Mouse (Mus musculus) heart, embryonic 14.5 days (tissue): ENCODE measurements at regions not wholly inside any gene's neighbourhood (a gene's known extent, or its start where the extent isn't known, plus 50 kb on each side); places are given as distances from the start of the nearest gene placed in this dataset.
A peak's percentile ranks its signal among the peaks of the same experiment; 100 is the strongest.

Experiments used
- ATAC-seq: fragments of 200-750 bp; cut with Nextera tagmentation; 2 replicates; pipeline ENCODE4 v1.8.0; 2017; ENCODE audit warnings: low read depth, moderate TSS enrichment; ENCODE audit not compliant: insufficient number of reproducible peaks, insufficient read depth, low FRiP score
- H3K27ac ChIP-seq, 2 experiments: fragments of 200-500 bp in 1 of 2; fragments of 300-500 bp in 1 of 2; sonication (generic) in 1 of 2; replicated peaks in 1 of 2; 2 replicates each; pipeline ENCODE4 v1.5.1; 2012 to 2014; ENCODE audit warnings: low read depth in 2 of 2, low read length in 2 of 2, control low read depth in 1 of 2, mild to moderate bottlenecking in 1 of 2, mixed read lengths in 1 of 2; ENCODE audit not compliant: control insufficient read depth in 1 of 2, insufficient read depth in 1 of 2
- H3K27me3 ChIP-seq: fragments of 300-500 bp; sonication (generic); 2 replicates; pipeline ENCODE4 v1.6.1; 2014; ENCODE audit warnings: mild to moderate bottlenecking, low read length, control low read depth; ENCODE audit not compliant: control insufficient read depth, insufficient read depth
- H3K36me3 ChIP-seq: fragments of 300-500 bp; sonication (generic); 2 replicates; pipeline ENCODE4 v1.6.1; 2014; ENCODE audit warnings: mild to moderate bottlenecking, control low read depth, low read length, mixed read lengths; ENCODE audit not compliant: control insufficient read depth, insufficient read depth
- H3K4me1 ChIP-seq, 2 experiments: fragments of 200-500 bp in 1 of 2; fragments of 300-500 bp in 1 of 2; sonication (generic) in 1 of 2; 2 replicates each; pipeline ENCODE4 v1.6.1; 2012 to 2014; ENCODE audit warnings: low read length in 2 of 2, control low read depth in 1 of 2, mixed read lengths in 1 of 2; ENCODE audit not compliant: control insufficient read depth in 2 of 2, insufficient read depth in 2 of 2
- H3K4me2 ChIP-seq: fragments of 300-500 bp; sonication (generic); 2 replicates; pipeline ENCODE4 v1.6.1; 2014; ENCODE audit warnings: mild to moderate bottlenecking, low read length
- H3K4me3 ChIP-seq, 2 experiments: fragments of 200-500 bp in 1 of 2; fragments of 300-500 bp in 1 of 2; sonication (generic) in 1 of 2; 2 replicates each; pipeline ENCODE4 v1.5.1; 2012 to 2014; ENCODE audit warnings: low read length in 2 of 2, mild to moderate bottlenecking in 2 of 2, control low read depth in 1 of 2, low read depth in 1 of 2, moderate library complexity in 1 of 2; ENCODE audit not compliant: control insufficient read depth in 1 of 2, insufficient read depth in 1 of 2
- H3K9ac ChIP-seq: fragments of 300-500 bp; sonication (generic); 2 replicates; pipeline ENCODE4 v1.6.1; 2014; ENCODE audit warnings: mild to moderate bottlenecking, low read length
- H3K9me3 ChIP-seq: fragments of 300-500 bp; sonication (generic); 2 replicates; pipeline ENCODE4 v1.6.1; 2016; ENCODE audit warnings: low read length, control low read depth; ENCODE audit not compliant: control insufficient read depth
- WGBS: fragments of 180-500 bp; shearing (Covaris S2); extraction: QIAGEN DNeasy Blood & Tissue Kit; methylation state at CpG from one replicate; pipeline ENCODE4 v1.1.7; 2014; 5-methylcytosine and 5-hydroxymethylcytosine counted together

DNA sequence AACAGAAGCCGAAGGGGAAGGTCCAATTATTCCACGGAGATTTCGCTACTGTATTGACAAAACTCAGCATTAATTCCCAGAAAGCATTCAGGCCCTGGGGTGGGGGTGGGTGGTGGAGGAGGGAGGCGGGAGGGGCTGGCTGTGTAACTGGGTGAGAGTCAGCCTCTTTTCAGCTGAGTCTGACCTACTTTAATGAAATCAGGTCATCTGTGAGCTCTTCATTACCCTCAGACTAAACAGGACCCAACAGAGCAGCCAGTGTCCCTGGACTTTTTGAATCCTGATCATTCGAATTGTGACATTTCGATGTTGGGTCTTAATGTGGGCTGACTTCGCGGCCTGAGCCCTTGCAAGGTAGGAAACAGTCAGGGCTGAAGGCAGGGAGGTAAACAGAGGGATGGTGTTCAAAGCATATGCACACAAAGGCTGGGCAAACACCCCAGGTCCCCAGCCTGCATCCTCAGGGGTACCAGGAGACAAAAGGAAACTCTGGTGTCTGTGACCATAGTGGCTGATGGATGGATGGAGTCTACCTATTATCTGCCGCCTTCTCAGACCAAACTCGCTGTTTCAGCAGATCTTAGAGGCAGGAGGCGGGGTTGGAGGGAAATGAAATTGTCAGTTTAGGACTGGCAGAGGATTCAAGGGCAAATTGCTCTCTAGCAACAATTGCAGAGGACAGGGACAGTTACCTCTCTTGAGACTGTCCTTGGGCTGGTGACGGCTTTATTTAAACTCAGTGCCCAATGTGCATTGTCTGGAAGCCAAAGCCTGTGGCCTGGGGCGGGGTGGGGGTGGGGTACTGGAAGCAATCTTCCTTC is 113.7 kb downstream of the Mycn start:
- Histone ChIP-seq H3K4me3 (no peak overlapping the region), H3K9ac (no peak overlapping the region), H3K27ac (no peak overlapping the region), H3K36me3 (no peaks in the 10 kb centered on the region), H3K27me3 (no peaks in the 10 kb centered on the region), H3K4me1 (peaks cover 3 to 8% of the 10 kb centered on the region in 2 experiments), H3K9me3 (peaks cover 1% of the 10 kb centered on the region; the same call in 1 of the 2 replicates), H3K4me2 (no peak overlapping the region)
- WGBS, result 68% methylated on average over 13 of the region's 13 CpGs
- no peak for ATAC-seq

DNA sequence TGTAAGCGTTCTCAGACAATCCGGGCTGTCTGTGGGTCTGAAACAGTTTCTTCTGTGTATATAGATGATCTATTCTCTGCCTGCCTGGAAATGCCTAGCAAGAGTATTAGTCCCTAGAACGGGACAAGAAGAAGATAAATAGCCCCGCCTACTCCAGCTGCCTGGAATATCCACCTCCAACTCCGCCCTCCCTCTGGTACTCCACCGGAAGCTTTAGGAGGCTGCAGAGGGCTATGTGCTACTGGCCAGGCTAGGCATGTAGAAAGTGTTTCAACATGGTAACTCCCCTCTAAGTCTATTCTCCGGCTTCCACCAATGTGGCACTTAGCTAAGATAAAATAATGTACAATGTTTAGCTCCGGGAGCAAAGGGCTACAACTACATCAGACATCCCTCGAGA is 114.3 kb downstream of the Mycn start:
- Histone ChIP-seq H3K9ac (no peak overlapping the region), H3K4me1 (peaks cover 3 to 12% of the 10 kb centered on the region in 2 experiments), H3K36me3 (no peaks in the 10 kb centered on the region), H3K4me3 (no peak overlapping the region), H3K27me3 (no peaks in the 10 kb centered on the region), H3K4me2 (no peak overlapping the region), H3K27ac (no peak overlapping the region), H3K9me3 (no peaks in the 10 kb centered on the region)
- no peak for ATAC-seq
- 52% methylated on average over 9 of the region's 9 CpGs for WGBS

DNA sequence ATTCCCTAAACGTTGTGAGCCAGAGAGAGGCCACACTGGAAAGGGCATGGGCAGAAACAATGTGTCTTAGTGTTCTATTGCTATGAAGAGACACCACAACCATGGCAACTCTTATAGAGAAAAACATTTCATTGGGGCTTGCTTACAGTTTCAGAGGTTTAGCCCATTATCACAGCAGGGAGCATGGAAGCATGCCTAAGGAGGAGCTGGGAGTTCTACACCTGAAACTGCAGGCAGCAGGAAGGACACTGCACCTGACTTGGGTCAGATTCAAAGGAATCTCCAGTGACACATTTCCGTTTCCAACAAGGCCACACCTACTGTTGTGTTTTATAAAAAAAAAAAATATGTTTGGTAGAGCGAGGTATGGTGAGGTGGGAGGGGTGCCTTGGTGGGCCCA is 115.3 kb downstream of the Mycn start:
- Histone ChIP-seq H3K36me3 (no peaks in the 10 kb centered on the region), H3K4me3 (no peak overlapping the region), H3K4me2 (no peak overlapping the region), H3K9me3 (no peaks in the 10 kb centered on the region), H3K9ac (no peak overlapping the region), H3K27ac (no peak overlapping the region), H3K27me3 (no peaks in the 10 kb centered on the region), H3K4me1 (peaks cover 3 to 12% of the 10 kb centered on the region in 2 experiments)
- ATAC-seq, result no peak
- 68% methylated on average over 3 of the region's 3 CpGs for WGBS

DNA sequence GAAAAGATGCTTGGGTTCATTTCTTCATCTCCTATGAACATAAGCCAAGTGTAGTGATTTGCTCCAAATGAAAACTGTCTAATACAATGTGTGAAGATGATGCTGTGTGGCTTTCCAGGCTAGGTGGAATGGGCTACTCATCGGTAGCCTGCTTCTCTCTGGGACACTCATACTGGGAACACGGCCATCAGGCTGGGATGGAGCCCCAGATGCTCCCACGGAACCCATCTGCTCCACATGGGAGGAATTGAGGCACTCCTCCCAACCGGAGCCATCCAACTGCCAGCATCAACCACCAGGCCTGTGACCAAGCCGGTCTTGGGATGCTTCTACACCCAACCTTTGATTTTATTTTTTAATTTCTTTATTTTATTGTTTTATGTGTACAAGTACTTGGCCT is 115.9 kb downstream of the Mycn start:
- Histone ChIP-seq H3K36me3 (no peaks in the 10 kb centered on the region), H3K27me3 (no peaks in the 10 kb centered on the region), H3K4me2 (no peak overlapping the region), H3K9ac (no peak overlapping the region), H3K4me1 (peaks cover 3 to 12% of the 10 kb centered on the region in 2 experiments), H3K4me3 (no peak overlapping the region), H3K27ac (no peak overlapping the region), H3K9me3 (no peaks in the 10 kb centered on the region)
- ATAC-seq, result no peak
- WGBS, result 88% methylated on average over 5 of the region's 5 CpGs

DNA sequence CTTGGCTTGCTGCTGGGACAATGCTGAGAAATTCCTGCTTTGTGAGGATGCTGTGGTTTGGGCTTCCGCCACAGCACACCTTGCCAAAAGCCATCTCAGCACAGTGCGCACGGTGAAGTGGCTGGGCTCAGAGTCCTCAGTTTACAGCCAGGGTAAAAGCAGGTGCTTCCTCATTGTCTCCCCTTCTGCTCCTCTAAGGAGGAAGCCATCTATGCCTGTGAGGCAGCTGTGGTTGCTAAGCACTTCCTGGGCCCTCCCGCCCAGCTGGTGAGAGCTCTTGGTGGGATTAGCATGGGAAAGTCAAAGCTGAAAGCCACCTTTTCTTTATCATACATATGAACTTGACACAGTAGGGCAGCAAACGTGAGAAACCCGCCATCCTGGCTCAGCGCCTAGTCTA is 120.2 kb downstream of the Mycn start:
- Histone ChIP-seq H3K4me1 (peaks cover 0 to 4% of the 10 kb centered on the region in 2 experiments; a peak in 1 of 4 replicates), H3K27me3 (no peaks in the 10 kb centered on the region), H3K4me2 (no peak overlapping the region), H3K36me3 (no peaks in the 10 kb centered on the region), H3K9me3 (no peaks in the 10 kb centered on the region), H3K9ac (no peak overlapping the region), H3K27ac (no peak overlapping the region), H3K4me3 (no peak overlapping the region)
- WGBS, result 76% methylated on average over 7 of the region's 7 CpGs
- no peak for ATAC-seq

DNA sequence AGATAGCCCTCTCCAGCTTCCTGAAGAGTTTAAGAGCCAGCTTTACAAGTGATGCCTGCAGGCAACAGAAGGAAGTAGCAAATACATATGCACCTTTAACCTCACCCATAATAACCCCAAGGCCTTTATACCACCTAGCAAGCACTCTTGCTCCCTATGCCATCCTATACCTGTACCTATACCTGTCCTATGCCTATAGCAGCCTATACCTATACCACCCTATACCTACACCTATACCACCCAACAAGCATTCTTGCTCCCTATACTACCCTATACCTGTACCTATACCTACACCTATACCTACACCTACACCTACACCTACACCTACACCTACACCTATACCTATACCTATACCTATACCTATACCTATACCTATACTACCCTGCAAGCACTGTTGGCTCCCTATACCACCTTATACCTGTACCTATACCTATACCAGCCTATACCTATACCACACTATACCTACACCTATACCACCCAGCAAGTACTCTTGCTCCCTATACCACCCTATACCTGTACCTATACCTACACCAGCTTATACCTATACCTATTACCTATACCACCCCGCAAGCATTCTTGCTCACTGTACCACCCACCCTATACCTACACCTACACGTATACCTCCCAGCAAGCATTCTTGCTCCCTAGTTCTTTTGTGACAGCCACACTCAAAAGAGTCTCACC is 120.9 kb downstream of the Mycn start:
- WGBS, result 89% methylated on average over 2 of the region's 2 CpGs
- ATAC-seq, result peak; percentile 36; the same call in 1 of the 2 replicates

DNA sequence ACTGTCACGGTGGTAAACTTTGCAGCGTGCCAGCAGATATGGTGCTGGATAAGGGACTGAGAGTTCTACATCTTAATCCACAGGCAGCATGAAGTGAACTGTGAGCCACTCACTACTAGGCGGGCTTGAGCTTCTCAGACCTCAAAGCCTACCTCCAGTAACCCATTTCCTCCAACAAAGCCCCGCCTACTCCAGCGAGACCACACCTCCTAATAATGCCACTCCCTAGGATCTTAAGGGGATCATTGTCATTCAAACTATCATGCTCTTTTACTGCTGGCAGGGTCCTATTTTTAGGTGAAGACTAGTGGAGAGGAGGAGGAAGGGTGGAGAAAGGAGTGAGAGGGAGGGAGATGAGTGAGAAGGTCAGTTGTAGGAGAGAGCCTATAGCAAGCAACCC is 122.0 kb downstream of the Mycn start:
- ATAC-seq, result no peak
- no peak overlapping the region for H3K4me3 ChIP-seq
- no peaks in the 10 kb centered on the region for H3K36me3 ChIP-seq
- H3K4me1 ChIP-seq, result peaks cover 0 to 4% of the 10 kb centered on the region in 2 experiments; a peak in 1 of 4 replicates
- 65% methylated on average over 5 of the region's 5 CpGs for whole genome bisulfite sequencing
- no peaks in the 10 kb centered on the region for H3K27me3 ChIP-seq
- no peaks in the 10 kb centered on the region for H3K9me3 ChIP-seq
- no peak overlapping the region for H3K27ac ChIP-seq
- H3K4me2 ChIP-seq, result no peak overlapping the region
- no peak overlapping the region for H3K9ac ChIP-seq

More for the DNA sequence above, 120.9 kb downstream of the Mycn start:
- H3K9me3 ChIP-seq, result no peaks in the 10 kb centered on the region
- no peak overlapping the region for H3K4me3 ChIP-seq
- peaks cover 0 to 4% of the 10 kb centered on the region in 2 experiments; a peak in 1 of 4 replicates for H3K4me1 ChIP-seq
- H3K4me2 ChIP-seq, result no peak overlapping the region
- H3K36me3 ChIP-seq, result no peaks in the 10 kb centered on the region
- no peak overlapping the region for H3K9ac ChIP-seq
- no peaks in the 10 kb centered on the region for H3K27me3 ChIP-seq
- H3K27ac ChIP-seq, result no peak overlapping the region
